Mouse (Mus musculus) liver, postnatal 0 days (tissue): Measurements from ENCODE around the gene Nphs2.

Experiments used
- CTCF ChIP-seq: sonication (generic); IDR thresholded peaks from 2 replicates; pipeline ENCODE4 v1.5.1; 2016; ENCODE audit warnings: antibody characterized with exemption, low read depth
- EP300 ChIP-seq: IDR thresholded peaks from 2 replicates; pipeline ENCODE4 v1.6.1; 2016; ENCODE audit warnings: antibody characterized with exemption, low read depth, mild to moderate bottlenecking

DNA sequence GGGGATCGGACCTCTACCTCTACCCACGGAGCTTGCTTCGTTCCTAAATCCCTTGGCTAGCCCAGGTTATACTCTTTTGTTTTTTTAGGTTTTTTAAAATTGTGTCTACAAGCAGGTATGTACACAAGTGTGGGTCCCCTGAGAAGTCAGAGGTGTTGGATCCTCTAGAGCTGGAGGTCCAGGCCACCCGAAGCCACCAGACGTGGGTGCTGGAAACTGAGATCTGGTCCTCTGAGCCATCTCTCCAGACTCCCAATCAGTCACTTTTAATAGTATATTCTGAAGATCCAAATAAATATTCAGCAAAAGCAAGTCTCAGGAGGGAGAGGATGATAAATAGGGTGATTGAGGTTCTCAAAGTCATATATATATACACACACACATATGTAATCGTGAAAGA, 20.5 kb upstream of the Nphs2 start:
- TF ChIP-seq CTCF (no peak), EP300 (no peak)
